Mouse (Mus musculus) midbrain, embryonic 16.5 days (tissue): ENCODE measurements around the gene Gm136. TPM values are rescaled to one million over a fixed set of nuclear protein-coding genes. Genes with fewer than 3 reads are reported as not detected.

ENCODE experiments used
- polyA plus RNA-seq: library from polyadenylated mRNA; unstranded; fragments of >200 nt; fragmentation: Nextera tagmentation; extraction: Ambion mirVana; gene quantifications from 2 replicates; pipeline ENCODE4 v1.2.1, GENCODE M21; 2015

The Gm136 gene
- polyA plus RNA-seq, 1 experiment from 2014 or later = not detected

Other genes with a start within 250 kb of the Gm136 start
- gene Akirin2, start 205.3 kb downstream of the Gm136 start, polyA plus RNA-seq = 68.4 and 81.2 TPM in 2 replicates
- gene Orc3, start 141.3 kb downstream of the Gm136 start, polyA plus RNA-seq = 78.6 and 86.0 TPM in 2 replicates
- 50.4 and 59.3 TPM in 2 replicates for gene Rars2, start 141.3 kb downstream of the Gm136 start, polyA plus RNA-seq
- 47.3 and 48.7 TPM in 2 replicates for gene Slc35a1, start 68.8 kb downstream of the Gm136 start, polyA plus RNA-seq
- gene Cfap206, start 26.1 kb downstream of the Gm136 start, polyA plus RNA-seq = 3.4 and 4.1 TPM in 2 replicates
- 41.7 TPM in 2 replicates for gene Smim8, start 22.2 kb upstream of the Gm136 start, polyA plus RNA-seq
- gene Zfp292, start 126.7 kb upstream of the Gm136 start, polyA plus RNA-seq = 27.3 and 34.5 TPM in 2 replicates
- gene Cga, start 137.5 kb upstream of the Gm136 start, polyA plus RNA-seq = 0.48 TPM in 1 of 2 replicates, not detected in the other